Mouse (Mus musculus) lung, adult 2 months (tissue): Measurements from ENCODE around the gene Sema4f. TPM values are rescaled to one million over a fixed set of nuclear protein-coding genes. Genes with fewer than 3 reads are reported as not detected.
A peak's percentile ranks its signal among the peaks of the same experiment; 100 is the strongest.

Source experiments
- DNase-seq: peaks from one replicate; pipeline ENCODE4 v3.0.0; 2022
- H3K4me1 ChIP-seq: fragments of 200-500 bp; 2 replicates; pipeline ENCODE4 v1.6.1; 2011; ENCODE audit warnings: low read length; ENCODE audit not compliant: control insufficient read depth, insufficient read depth
- H3K4me3 ChIP-seq: fragments of 200-500 bp; replicated peaks from 2 replicates; pipeline ENCODE3; 2011; ENCODE audit warnings: low read depth, mild to moderate bottlenecking, control low read depth, low read length; ENCODE audit errors: extremely low read depth
- CTCF ChIP-seq: fragments of 200-500 bp; IDR thresholded peaks from 2 replicates; pipeline ENCODE4 v1.5.1; 2011; ENCODE audit warnings: mild to moderate bottlenecking, low read length, control low read depth; ENCODE audit not compliant: insufficient read depth
- POLR2A ChIP-seq: fragments of 200-500 bp; IDR thresholded peaks from 2 replicates; pipeline ENCODE4 v1.6.1; 2011; ENCODE audit warnings: low read depth, mild to moderate bottlenecking, control low read depth, low read length, borderline replicate concordance; ENCODE audit errors: extremely low read depth
- WGBS: fragments of 180-500 bp; shearing (Covaris S2); methylation state at CpG from one replicate; pipeline ENCODE4 v1.1.7; 2018; 5-methylcytosine and 5-hydroxymethylcytosine counted together
- polyA plus RNA-seq: library from polyadenylated mRNA; depleted of rRNA; stranded (reverse); fragments of >200 nt; gene quantifications from 2 replicates; pipeline ENCODE4 v1.2.3, GENCODE M21; 2012

Gene Sema4f
- polyA plus RNA-seq, 1 experiment: 15.3 TPM

DNA sequence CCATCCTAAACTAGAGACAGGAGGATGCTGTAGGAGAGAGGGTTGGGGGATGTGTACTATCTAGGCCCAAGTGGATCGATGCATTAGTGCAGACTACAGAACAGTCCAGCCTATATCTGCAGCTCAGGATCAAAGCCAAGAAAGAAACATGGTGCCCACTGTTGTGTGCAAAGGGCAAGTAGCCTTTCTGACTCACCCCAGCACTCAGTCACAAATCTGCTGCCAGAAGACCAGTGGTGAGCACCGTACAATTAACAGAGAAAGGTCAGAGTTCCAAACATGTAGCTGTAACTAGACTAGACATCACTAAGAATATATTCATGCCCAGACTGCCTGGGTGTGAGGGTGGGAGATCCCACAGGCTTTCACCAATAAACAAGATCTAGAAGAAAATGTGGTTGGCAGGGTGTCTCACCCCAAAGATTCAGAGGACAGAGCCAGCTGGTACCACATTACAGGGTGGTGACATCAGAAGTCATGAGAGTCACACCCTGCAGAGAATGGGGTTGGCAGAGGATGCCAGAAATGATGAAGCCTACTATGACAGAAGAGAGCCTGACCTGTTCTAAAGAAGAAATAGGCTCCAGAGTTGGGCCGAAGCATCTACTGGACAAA, 4.8 kb downstream of the Sema4f start:
- 81% methylated on average over 3 of the region's 3 CpGs for WGBS
- no peak for DNase-seq
- Histone ChIP-seq H3K4me3 (no peak overlapping the region), H3K4me1 (peaks cover 3% of the 10 kb centered on the region; the same call in 1 of the 2 replicates)
- TF ChIP-seq CTCF (no peak), POLR2A (no peak)

DNA sequence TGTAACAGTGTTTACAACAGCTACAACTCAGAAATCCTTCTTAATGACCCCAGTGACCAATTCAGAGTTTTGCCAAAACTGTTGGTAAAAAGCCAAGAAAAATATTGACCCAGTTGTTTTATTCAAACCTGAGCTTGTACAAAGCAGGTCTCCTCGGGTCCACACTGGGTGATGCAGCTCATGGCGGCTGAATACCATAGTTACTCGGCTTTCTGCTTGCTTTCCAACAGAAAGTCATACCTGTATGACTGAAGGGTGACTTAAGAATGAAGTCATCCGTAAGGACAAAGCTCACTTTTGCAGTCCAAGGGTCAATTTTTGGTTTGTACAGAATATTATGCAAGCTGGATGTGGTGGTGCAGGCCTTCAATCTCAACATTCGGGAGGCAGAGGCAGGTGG, 12.0 kb downstream of the Sema4f start:
- Histone ChIP-seq H3K4me1 (0 out of 2 replicates have a peak, but pooled peaks cover 2% of the 10 kb centered on the region), H3K4me3 (no peak overlapping the region)
- TF ChIP-seq CTCF (no peak), POLR2A (no peak)
- 54% methylated on average over 5 of the region's 5 CpGs for WGBS
- no peak for DNase-seq

DNA sequence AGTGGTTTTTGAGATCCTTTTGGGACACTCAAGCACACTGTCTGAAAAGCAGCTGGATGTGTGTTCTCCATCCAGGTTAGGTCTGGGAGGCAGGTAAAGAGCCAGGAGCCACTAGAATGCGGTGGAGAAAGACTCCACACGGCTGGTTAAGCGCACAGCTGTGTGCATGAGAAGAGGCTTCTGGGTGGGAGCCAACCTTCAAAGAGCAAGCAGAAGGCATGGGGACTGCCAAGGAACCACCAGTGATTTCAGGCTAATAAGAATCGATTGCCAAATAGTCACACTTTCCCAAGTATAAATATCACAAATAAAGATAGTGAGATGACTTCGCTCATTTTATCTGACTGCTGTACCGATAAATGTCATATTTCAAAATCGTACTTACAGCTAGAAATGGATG, 13.0 kb downstream of the Sema4f start:
- Histone ChIP-seq H3K4me3 (no peak overlapping the region), H3K4me1 (0 out of 2 replicates have a peak, but pooled peaks cover 2% of the 10 kb centered on the region)
- 68% methylated on average over 7 of the region's 7 CpGs for WGBS
- TF ChIP-seq POLR2A (no peak), CTCF (no peak)
- DNase-seq: no peak

DNA sequence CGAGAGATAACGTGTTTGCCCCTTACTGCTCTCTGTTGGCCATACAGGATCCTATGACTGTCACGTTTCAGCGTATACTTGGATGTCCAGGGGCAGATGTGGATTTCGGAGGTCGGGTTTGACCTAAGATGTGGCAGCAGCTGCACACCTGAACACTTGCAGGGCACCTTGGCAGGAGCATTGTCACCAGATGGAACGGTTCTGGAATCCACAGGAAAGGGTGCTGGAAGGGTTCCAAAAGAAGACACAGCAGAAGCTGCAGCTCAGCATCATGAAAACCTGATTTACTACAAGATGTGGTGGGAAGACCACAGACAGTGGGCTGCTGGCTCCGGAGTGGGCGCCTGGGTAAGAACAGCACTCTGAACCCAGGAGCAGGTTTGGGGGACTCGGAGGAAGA, 13.5 kb downstream of the Sema4f start:
- WGBS: 71% methylated on average over 10 of the region's 10 CpGs
- DNase-seq: no peak
- TF ChIP-seq CTCF: no peak
- TF ChIP-seq POLR2A: no peak
- H3K4me1 ChIP-seq: 0 out of 2 replicates have a peak, but pooled peaks cover 2% of the 10 kb centered on the region
- H3K4me3 ChIP-seq: no peak overlapping the region

DNA sequence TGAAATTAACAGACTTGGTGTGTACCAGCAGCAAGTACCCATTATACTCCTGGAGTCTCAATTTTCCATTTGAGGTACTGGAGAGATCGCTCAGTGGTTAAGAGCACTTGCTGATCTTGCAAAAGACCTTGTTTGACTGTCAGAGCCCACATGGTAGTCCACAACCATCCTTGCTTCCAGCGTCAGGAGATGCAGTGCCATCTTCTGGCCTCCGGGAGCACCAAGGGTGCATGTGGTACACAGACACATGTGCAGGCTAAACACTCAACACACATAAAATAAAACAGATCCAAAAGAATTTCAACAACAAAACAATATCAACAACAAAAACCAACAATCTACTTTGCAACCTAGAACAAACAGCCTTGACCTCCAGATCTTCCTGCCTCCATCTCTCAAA, 14.6 kb downstream of the Sema4f start:
- no peak for DNase-seq
- H3K4me1 ChIP-seq: 0 out of 2 replicates have a peak, but pooled peaks cover 2% of the 10 kb centered on the region
- WGBS: 53% methylated on average over 3 of the region's 3 CpGs
- H3K4me3 ChIP-seq: no peak overlapping the region
- TF ChIP-seq CTCF (peak; percentile 22; the same call in 1 of the 2 replicates), POLR2A (no peak)

DNA sequence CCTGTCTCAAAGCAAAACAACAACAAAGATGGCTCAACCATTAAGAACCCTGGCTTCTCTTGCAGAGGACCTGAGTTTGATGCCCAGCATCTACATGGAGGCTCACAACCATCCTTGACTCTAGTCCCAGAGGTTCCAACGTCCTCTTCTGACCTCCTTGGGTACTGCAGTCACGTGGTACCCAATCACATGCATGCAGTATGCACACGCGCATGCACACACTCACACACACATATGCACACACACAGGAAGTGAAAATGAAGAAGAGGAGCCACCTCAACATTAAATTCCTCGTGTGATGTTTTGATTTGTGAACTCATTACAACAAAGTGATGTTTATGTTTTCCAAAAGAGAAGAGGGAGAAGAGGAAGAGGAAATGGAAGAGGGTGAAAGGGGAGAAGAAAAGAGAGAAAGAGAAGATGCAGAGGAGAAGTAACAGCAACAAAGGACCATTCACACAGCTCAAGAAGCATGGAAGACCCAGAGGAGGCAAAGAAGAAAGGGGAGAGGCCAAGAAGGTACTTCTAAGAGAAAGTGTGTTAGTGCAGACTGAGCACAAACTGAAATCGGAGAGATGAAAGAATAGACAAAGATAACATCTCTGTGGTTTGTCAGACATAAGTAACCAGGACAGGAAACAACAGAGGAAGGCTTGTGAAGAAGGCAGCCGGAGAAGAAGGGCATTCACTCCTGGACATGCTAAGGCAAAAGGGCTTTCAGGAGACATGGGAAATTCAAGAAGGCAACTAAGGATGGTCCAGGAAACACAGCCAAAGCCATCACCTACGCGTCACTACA, 17.9 kb downstream of the Sema4f start:
- DNase-seq: no peak
- TF ChIP-seq POLR2A: no peak
- no peak for TF ChIP-seq CTCF
- WGBS: 56% methylated on average over 9 of the region's 9 CpGs
- 0 out of 2 replicates have a peak, but pooled peaks cover 2% of the 10 kb centered on the region for H3K4me1 ChIP-seq
- H3K4me3 ChIP-seq: no peak overlapping the region

DNA sequence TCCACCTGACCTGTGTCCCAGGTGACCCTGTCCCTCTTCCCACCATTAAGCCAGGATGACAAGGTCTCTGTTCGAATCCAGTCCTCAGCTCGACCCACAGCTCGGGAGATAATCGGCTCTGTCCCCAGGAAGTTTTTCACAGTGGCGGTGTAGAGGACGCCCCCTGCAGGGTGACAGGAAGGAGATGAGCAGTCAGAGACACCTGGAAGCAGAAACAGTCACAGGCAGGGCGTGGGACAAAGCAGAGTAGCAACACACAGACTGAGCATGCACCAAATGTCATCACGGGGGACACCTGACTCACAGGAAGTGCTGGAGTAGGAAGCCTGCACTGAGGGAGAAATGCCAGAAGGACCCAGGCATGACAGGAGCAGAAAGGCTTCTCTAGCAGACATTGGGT, 20.0 kb downstream of the Sema4f start:
- WGBS: 62% methylated on average over 8 of the region's 8 CpGs
- no peaks in the 10 kb centered on the region for H3K4me1 ChIP-seq
- DNase-seq: no peak
- TF ChIP-seq POLR2A: no peak
- H3K4me3 ChIP-seq: no peak overlapping the region

DNA sequence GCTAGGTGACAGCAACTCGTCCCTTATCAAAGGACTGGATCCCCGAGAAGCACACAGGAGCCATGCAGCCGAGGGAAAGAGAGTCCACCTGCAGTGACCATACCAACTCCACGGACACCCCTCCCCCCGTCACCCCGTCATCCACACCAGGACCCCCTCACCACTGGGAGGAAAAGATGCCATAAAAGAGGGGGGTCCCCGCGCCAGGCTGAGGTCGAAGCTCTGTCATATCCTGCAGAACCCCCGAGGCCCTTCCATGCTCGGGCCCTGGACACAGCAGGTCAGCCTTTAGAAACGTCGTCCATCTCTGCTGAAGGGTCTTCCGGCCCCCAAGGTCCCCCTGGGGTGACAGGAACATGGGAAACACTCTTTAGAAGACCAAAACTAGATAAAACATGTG, 21.2 kb downstream of the Sema4f start:
- H3K4me3 ChIP-seq: no peak overlapping the region
- no peak for TF ChIP-seq POLR2A
- no peak for TF ChIP-seq CTCF
- H3K4me1 ChIP-seq: 0 out of 2 replicates have a peak, but pooled peaks cover 1% of the 10 kb centered on the region
- DNase-seq: no peak
- WGBS: 77% methylated on average over 14 of the region's 14 CpGs

DNA sequence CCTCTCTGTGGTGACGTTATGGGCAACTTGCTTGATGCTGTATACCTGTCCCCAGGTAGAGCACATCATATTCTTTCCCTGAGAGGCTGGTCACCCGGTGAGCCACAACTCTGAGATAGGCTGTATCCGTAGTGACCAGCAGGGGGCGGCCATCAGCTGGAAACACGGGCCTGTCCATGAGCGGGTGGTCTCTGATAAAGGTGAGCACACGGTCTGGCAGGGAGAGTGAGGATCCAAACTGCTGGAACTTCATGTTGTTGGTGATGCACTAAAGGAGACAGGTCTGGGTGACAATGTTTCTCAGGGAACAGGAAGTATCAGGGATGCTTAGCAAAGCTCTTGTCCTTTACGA, 21.8 kb downstream of the Sema4f start:
- Histone ChIP-seq H3K4me1 (0 out of 2 replicates have a peak, but pooled peaks cover 4% of the 10 kb centered on the region), H3K4me3 (no peak overlapping the region)
- TF ChIP-seq POLR2A (no peak), CTCF (peak; percentile 42; the same call in 1 of the 2 replicates)
- 18% methylated on average over 8 of the region's 8 CpGs for WGBS
- peak; percentile 49 for DNase-seq

DNA sequence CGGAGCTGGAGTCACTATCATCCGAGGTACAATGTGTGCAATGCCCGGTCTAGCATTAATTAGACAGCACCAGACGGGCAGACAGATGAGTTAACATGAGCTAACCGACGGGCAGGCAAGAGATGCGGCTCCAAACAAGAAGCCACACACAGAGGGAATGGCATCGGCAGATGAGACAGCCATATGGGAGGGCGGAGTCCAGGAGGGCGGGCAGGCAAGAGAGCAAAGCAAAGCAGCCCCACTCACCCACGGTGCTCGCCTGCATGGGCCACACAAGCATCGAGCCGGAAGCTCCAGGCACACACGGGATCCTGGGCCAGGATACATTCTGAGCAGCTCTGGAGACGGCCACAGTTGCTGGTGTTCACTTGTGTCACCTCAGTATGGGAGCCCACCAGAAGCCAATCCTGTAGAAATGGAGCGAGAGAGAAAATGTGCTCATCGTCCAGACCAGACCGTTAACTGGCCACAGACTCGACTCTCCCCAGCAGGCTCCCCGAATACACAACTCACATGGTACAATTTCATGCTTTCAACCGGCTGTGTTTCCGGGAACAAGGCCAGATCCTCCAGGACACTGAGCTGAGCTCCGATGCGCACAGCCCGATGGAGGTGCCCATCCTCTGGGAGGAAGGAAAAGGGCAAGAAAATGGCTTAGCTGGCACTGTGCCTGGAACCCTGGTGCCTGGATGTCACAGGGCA, 22.3 kb downstream of the Sema4f start:
- no peak for DNase-seq
- Histone ChIP-seq H3K4me1 (0 out of 2 replicates have a peak, but pooled peaks cover 4% of the 10 kb centered on the region), H3K4me3 (no peak overlapping the region)
- TF ChIP-seq POLR2A: no peak
- no peak for TF ChIP-seq CTCF
- WGBS: 68% methylated on average over 26 of the region's 26 CpGs
